Mouse (Mus musculus) heart, embryonic 16.5 days (tissue): ENCODE results near the gene Spata13. TPM values are rescaled to one million over a fixed set of nuclear protein-coding genes. Genes with fewer than 3 reads are reported as not detected.
A peak's percentile ranks its signal among the peaks of the same experiment; 100 is the strongest.

Source experiments
- ATAC-seq: fragments of 200-750 bp; cut with Nextera tagmentation; replicated peaks from 2 replicates; pipeline ENCODE4 v1.8.0; 2017; ENCODE audit warnings: moderate number of reproducible peaks; ENCODE audit not compliant: insufficient read depth, low FRiP score; ENCODE audit errors: extremely low read depth
- H3K27ac ChIP-seq: fragments of 300-500 bp; sonication (generic); 2 replicates; pipeline ENCODE4 v1.5.1; 2014; ENCODE audit warnings: mild to moderate bottlenecking, low read length, control low read depth, moderate library complexity
- H3K27me3 ChIP-seq: fragments of 300-500 bp; sonication (generic); 2 replicates; pipeline ENCODE4 v1.6.1; 2014; ENCODE audit warnings: low read length, mixed read lengths; ENCODE audit not compliant: control insufficient read depth, insufficient read depth
- H3K36me3 ChIP-seq: fragments of 300-500 bp; sonication (generic); 2 replicates; pipeline ENCODE4 v1.6.1; 2014; ENCODE audit not compliant: control insufficient read depth, insufficient read depth
- H3K4me1 ChIP-seq: fragments of 300-500 bp; sonication (generic); 2 replicates; pipeline ENCODE4 v1.6.1; 2014; ENCODE audit warnings: low read length, mixed read lengths; ENCODE audit not compliant: control insufficient read depth, insufficient read depth
- H3K4me2 ChIP-seq: fragments of 300-500 bp; sonication (generic); 2 replicates; pipeline ENCODE4 v1.6.1; 2014; ENCODE audit warnings: low read depth, mild to moderate bottlenecking, control low read depth, low read length
- H3K4me3 ChIP-seq: fragments of 300-500 bp; sonication (generic); 2 replicates; pipeline ENCODE4 v1.5.1; 2014; ENCODE audit warnings: mild to moderate bottlenecking, control low read depth, low read length
- H3K9ac ChIP-seq: fragments of 300-500 bp; sonication (generic); 2 replicates; pipeline ENCODE4 v1.6.1; 2014; ENCODE audit warnings: low read length, control low read depth
- H3K9me3 ChIP-seq: fragments of 300-500 bp; sonication (generic); replicated peaks from 2 replicates; pipeline ENCODE4 v1.6.1; 2016; ENCODE audit warnings: low read length; ENCODE audit not compliant: control insufficient read depth
- WGBS: fragments of 180-500 bp; shearing (Covaris S2); extraction: QIAGEN DNeasy Blood & Tissue Kit; methylation state at CpG from one replicate; pipeline ENCODE4 v1.1.7; 2014; 5-methylcytosine and 5-hydroxymethylcytosine counted together
- polyA plus RNA-seq: library from polyadenylated mRNA; unstranded; fragments of >200 nt; fragmentation: Nextera tagmentation; extraction: Ambion mirVana; gene quantifications from 2 replicates; pipeline ENCODE4 v1.2.1, GENCODE M21; 2015

Gene Spata13
- polyA plus RNA-seq, 1 experiment from 2014 or later: 21.4 TPM

GRCm38 (mm10) chr14:60676625-60677314 lies 43.0 kb downstream of the Spata13 start:
- Histone ChIP-seq H3K36me3 (no peaks in the 10 kb centered on the region), H3K9me3 (no peaks in the 10 kb centered on the region), H3K27ac (no peak overlapping the region), H3K27me3 (no peaks in the 10 kb centered on the region), H3K4me1 (no peaks in the 10 kb centered on the region), H3K4me2 (no peak overlapping the region), H3K9ac (no peak overlapping the region), H3K4me3 (no peak overlapping the region)
- ATAC-seq: no peak
- 94% methylated on average over 2 of the region's 2 CpGs for WGBS

GRCm38 (mm10) chr14:60682361-60683023 lies 48.7 kb downstream of the Spata13 start:
- 39% methylated on average over 12 of the region's 12 CpGs for WGBS
- peak; percentile 73 for ATAC-seq
- no peaks in the 10 kb centered on the region for H3K27me3 ChIP-seq
- H3K4me1 ChIP-seq: peaks cover 10% of the 10 kb centered on the region
- H3K9ac ChIP-seq: no peak overlapping the region
- no peaks in the 10 kb centered on the region for H3K36me3 ChIP-seq
- H3K9me3 ChIP-seq: no peaks in the 10 kb centered on the region
- peak overlapping the region; percentile 21; the same call in 1 of the 2 replicates for H3K27ac ChIP-seq
- no peak overlapping the region for H3K4me2 ChIP-seq
- no peak overlapping the region for H3K4me3 ChIP-seq

GRCm38 (mm10) chr14:60683989-60684388 lies 50.2 kb downstream of the Spata13 start:
- Histone ChIP-seq H3K4me1 (peaks cover 10% of the 10 kb centered on the region), H3K27ac (no peak overlapping the region), H3K4me2 (no peak overlapping the region), H3K4me3 (no peak overlapping the region), H3K27me3 (no peaks in the 10 kb centered on the region), H3K9ac (no peak overlapping the region), H3K36me3 (no peaks in the 10 kb centered on the region), H3K9me3 (no peaks in the 10 kb centered on the region)
- ATAC-seq: no peak
- WGBS: 77% methylated on average over 10 of the region's 10 CpGs

GRCm38 (mm10) chr14:60686733-60687132 lies 52.9 kb downstream of the Spata13 start:
- 83% methylated on average over 11 of the region's 11 CpGs for WGBS
- Histone ChIP-seq H3K4me2 (no peak overlapping the region), H3K4me1 (peaks cover 10% of the 10 kb centered on the region), H3K36me3 (no peaks in the 10 kb centered on the region), H3K9me3 (no peaks in the 10 kb centered on the region), H3K4me3 (no peak overlapping the region), H3K27ac (no peak overlapping the region), H3K27me3 (no peaks in the 10 kb centered on the region), H3K9ac (no peak overlapping the region)
- no peak for ATAC-seq

- H3K4me3 ChIP-seq: no peak overlapping the region
- WGBS: 74% methylated on average over 7 of the region's 7 CpGs
- no peaks in the 10 kb centered on the region for H3K27me3 ChIP-seq
- H3K36me3 ChIP-seq: no peaks in the 10 kb centered on the region
- H3K9ac ChIP-seq: no peak overlapping the region
- H3K4me2 ChIP-seq: no peak overlapping the region
- H3K4me1 ChIP-seq: peaks cover 6% of the 10 kb centered on the region
- no peak overlapping the region for H3K27ac ChIP-seq
- no peak for ATAC-seq
- H3K9me3 ChIP-seq: no peaks in the 10 kb centered on the region
Measured at GRCm38 (mm10) chr14:60687241-60687640, 53.4 kb downstream of the Spata13 start.

- Histone ChIP-seq H3K36me3 (no peaks in the 10 kb centered on the region), H3K4me2 (no peak overlapping the region), H3K4me3 (no peak overlapping the region), H3K4me1 (no peaks in the 10 kb centered on the region), H3K9ac (no peak overlapping the region), H3K27me3 (no peaks in the 10 kb centered on the region), H3K27ac (no peak overlapping the region), H3K9me3 (no peaks in the 10 kb centered on the region)
- 42% methylated on average over 7 of the region's 7 CpGs for WGBS
- ATAC-seq: peak; percentile 76
Measured at GRCm38 (mm10) chr14:60688509-60689205, 54.9 kb downstream of the Spata13 start.

GRCm38 (mm10) chr14:60689768-60690167 lies 56.0 kb downstream of the Spata13 start:
- 82% methylated on average over 5 of the region's 5 CpGs for WGBS
- Histone ChIP-seq H3K9me3 (no peaks in the 10 kb centered on the region), H3K4me1 (no peaks in the 10 kb centered on the region), H3K27ac (no peak overlapping the region), H3K9ac (no peak overlapping the region), H3K4me3 (no peak overlapping the region), H3K27me3 (no peaks in the 10 kb centered on the region), H3K4me2 (no peak overlapping the region), H3K36me3 (no peaks in the 10 kb centered on the region)
- ATAC-seq: no peak

- H3K36me3 ChIP-seq: no peaks in the 10 kb centered on the region
- H3K9ac ChIP-seq: no peak overlapping the region
- H3K27me3 ChIP-seq: no peaks in the 10 kb centered on the region
- no peak overlapping the region for H3K4me2 ChIP-seq
- H3K9me3 ChIP-seq: no peaks in the 10 kb centered on the region
- no peak for ATAC-seq
- no peaks in the 10 kb centered on the region for H3K4me1 ChIP-seq
- WGBS: 85% methylated on average over 7 of the region's 7 CpGs
- H3K4me3 ChIP-seq: no peak overlapping the region
- no peak overlapping the region for H3K27ac ChIP-seq
Measured at GRCm38 (mm10) chr14:60690631-60691030, 56.8 kb downstream of the Spata13 start.

GRCm38 (mm10) chr14:60693122-60693536 lies 59.3 kb downstream of the Spata13 start:
- peak overlapping the region; percentile 6; the same call in 1 of the 2 replicates for H3K4me2 ChIP-seq
- 40% methylated on average over 11 of the region's 11 CpGs for WGBS
- ATAC-seq: no peak

More at GRCm38 (mm10) chr14:60693122-60693536, 59.3 kb downstream of the Spata13 start:
- H3K4me1 ChIP-seq: no peaks in the 10 kb centered on the region
- H3K4me3 ChIP-seq: no peak overlapping the region
- no peaks in the 10 kb centered on the region for H3K9me3 ChIP-seq
- H3K27me3 ChIP-seq: no peaks in the 10 kb centered on the region
- H3K36me3 ChIP-seq: no peaks in the 10 kb centered on the region
- no peak overlapping the region for H3K27ac ChIP-seq
- H3K9ac ChIP-seq: no peak overlapping the region
